Mouse (Mus musculus) myocyte (in vitro differentiated cells): ENCODE results near the gene Mbnl1. TPM values are rescaled to one million over a fixed set of nuclear protein-coding genes. Genes with fewer than 3 reads are reported as not detected.

Experiments
- H3K27me3 ChIP-seq: one replicate; pipeline ENCODE4 v1.6.1; 2011; ENCODE audit not compliant: control insufficient read depth, insufficient read depth, insufficient read length
- H3K36me3 ChIP-seq: one replicate; pipeline ENCODE4 v1.6.1; 2011; ENCODE audit not compliant: control insufficient read depth, insufficient read depth
- H3K4me2 ChIP-seq: one replicate; pipeline ENCODE4 v1.6.1; 2011; ENCODE audit warnings: low read depth, control low read depth
- H3K4me3 ChIP-seq: one replicate; pipeline ENCODE4 v1.5.1; 2011; ENCODE audit warnings: mild to moderate bottlenecking, control low read depth, moderate library complexity
- H3K79me2 ChIP-seq: one replicate; pipeline ENCODE4 v1.6.1; 2011; ENCODE audit not compliant: control insufficient read depth, insufficient read depth
- H3ac ChIP-seq: one replicate; pipeline ENCODE4 v1.6.1; 2011; ENCODE audit not compliant: control insufficient read depth, insufficient read length
- CEBPB ChIP-seq: IDR thresholded peaks from 2 replicates; pipeline ENCODE4 v1.6.1; 2011; ENCODE audit warnings: mild to moderate bottlenecking, moderate library complexity; ENCODE audit not compliant: poor library complexity, insufficient read depth, severe bottlenecking
- E2F4 ChIP-seq: IDR thresholded peaks from one replicate; pipeline ENCODE4 v1.6.1; 2011; ENCODE audit warnings: mild to moderate bottlenecking, control low read depth, moderate library complexity; ENCODE audit not compliant: insufficient read depth
- MAX ChIP-seq: IDR thresholded peaks from one replicate; pipeline ENCODE4 v1.6.1; 2011; ENCODE audit warnings: low read depth, mild to moderate bottlenecking, control low read depth
- MYOD1 ChIP-seq, 3 experiments: IDR thresholded peaks; one replicate each; pipeline ENCODE4 v1.6.1; 2011; ENCODE audit warnings: control low read depth in 2 of 3, low read depth in 2 of 3, mild to moderate bottlenecking in 2 of 3, moderate library complexity in 1 of 3; ENCODE audit not compliant: insufficient read length in 2 of 3, control insufficient read depth in 1 of 3
- MYOG ChIP-seq, 3 experiments: IDR thresholded peaks; one replicate each; pipeline ENCODE4 v1.6.1; 2011; ENCODE audit warnings: control low read depth in 2 of 3, low read depth in 2 of 3, mild to moderate bottlenecking in 2 of 3; ENCODE audit not compliant: insufficient read length in 2 of 3, control insufficient read depth in 1 of 3, insufficient read depth in 1 of 3
- POLR2A ChIP-seq: IDR thresholded peaks from one replicate; pipeline ENCODE4 v1.6.1; 2011; ENCODE audit warnings: low read depth, mild to moderate bottlenecking, control low read depth, moderate library complexity; ENCODE audit not compliant: insufficient read length
- POLR2AphosphoS2 ChIP-seq: IDR thresholded peaks from one replicate; pipeline ENCODE4 v1.6.1; 2011; ENCODE audit warnings: low read depth, control low read depth; ENCODE audit not compliant: insufficient read length
- REST ChIP-seq: IDR thresholded peaks from one replicate; pipeline ENCODE4 v1.6.1; 2011; ENCODE audit warnings: mild to moderate bottlenecking, control low read depth, moderate library complexity; ENCODE audit not compliant: insufficient read depth, insufficient read length
- SRF ChIP-seq: IDR thresholded peaks from one replicate; pipeline ENCODE4 v1.6.1; 2011; ENCODE audit warnings: low read depth; ENCODE audit not compliant: control insufficient read depth, insufficient read length
- TCF12 ChIP-seq: IDR thresholded peaks from one replicate; pipeline ENCODE4 v1.6.1; 2011; ENCODE audit warnings: mild to moderate bottlenecking, control low read depth; ENCODE audit not compliant: poor library complexity, insufficient read depth, severe bottlenecking
- TCF3 ChIP-seq: IDR thresholded peaks from one replicate; pipeline ENCODE4 v1.6.1; 2011; ENCODE audit warnings: low read depth, control low read depth; ENCODE audit not compliant: insufficient read length
- USF1 ChIP-seq: IDR thresholded peaks from one replicate; pipeline ENCODE4 v1.6.1; 2011; ENCODE audit warnings: low read depth, mild to moderate bottlenecking, control low read depth, moderate library complexity
- polyA plus RNA-seq: library from polyadenylated mRNA; unstranded; fragments of >200 nt; fragmentation: generic; extraction: Trizol; gene quantifications from one replicate; pipeline ENCODE4 v1.2.1, GENCODE M21; 2012; ENCODE audit warnings: missing spikeins

Gene Mbnl1
- polyA plus RNA-seq, 1 experiment, result 24.7 TPM

DNA sequence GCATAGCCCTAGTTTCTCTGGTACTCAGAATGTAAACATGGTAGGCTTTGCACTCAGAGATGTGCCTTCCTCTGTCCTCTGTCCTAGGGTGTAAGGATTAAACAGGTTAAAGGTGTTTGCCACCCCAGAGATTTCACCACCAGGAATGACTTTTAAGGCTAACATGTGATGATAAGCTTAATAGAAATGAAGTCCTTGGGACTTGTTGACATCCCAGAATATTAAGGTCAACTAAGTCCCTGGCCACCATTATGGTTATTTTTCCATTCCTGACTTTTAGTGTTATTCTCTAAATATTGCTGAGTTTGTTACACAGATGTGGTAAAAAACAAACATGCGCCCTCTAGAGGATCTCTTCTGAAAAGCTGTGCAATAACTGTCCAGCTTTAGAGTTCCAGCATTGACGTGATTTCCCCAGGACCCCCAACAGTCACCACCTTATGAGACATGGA is 136.3 kb downstream of the Mbnl1 start:
- Histone ChIP-seq H3ac (no peak overlapping the region), H3K79me2 (peaks cover 77% of the 10 kb centered on the region), H3K4me3 (no peak overlapping the region), H3K27me3 (no peaks in the 10 kb centered on the region), H3K4me2 (no peak overlapping the region), H3K36me3 (peaks cover 14% of the 10 kb centered on the region)
- no peak for TF ChIP-seq SRF
- TF ChIP-seq MYOD1 (IDR thresholded peaks at IDR 0.05; ENCODE audit: control insufficient read depth in 1 of 3, insufficient read length in 2 of 3, low read depth in 2 of 3), result no peak
- no peak for TF ChIP-seq MYOG (IDR thresholded peaks at IDR 0.05; ENCODE audit: control insufficient read depth in 1 of 3, insufficient read depth in 1 of 3, insufficient read length in 2 of 3, low read depth in 2 of 3)
- no peak for TF ChIP-seq CEBPB
- no peak for TF ChIP-seq TCF3
- TF ChIP-seq MAX, result no peak
- no peak for TF ChIP-seq POLR2A

DNA sequence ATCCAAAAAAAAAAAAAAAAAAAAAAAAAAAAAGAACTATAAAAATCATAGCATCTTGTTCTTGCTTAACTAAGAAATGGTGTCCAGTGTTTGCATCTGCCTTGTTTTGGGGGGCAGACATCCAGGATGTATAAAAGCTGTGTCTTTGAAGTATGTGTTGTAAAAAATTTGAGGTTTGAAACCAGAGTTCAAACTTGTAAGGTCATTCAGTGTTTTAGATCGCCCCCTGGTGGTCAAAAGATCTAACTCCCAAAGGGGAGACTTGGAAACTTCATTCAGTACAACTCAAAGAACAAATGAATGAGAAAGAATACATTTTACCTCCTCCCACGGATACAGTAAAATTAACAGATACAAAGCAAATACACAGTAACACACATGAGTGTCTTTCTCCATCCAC is 139.2 kb downstream of the Mbnl1 start:
- Histone ChIP-seq H3K79me2 (peaks cover 50% of the 10 kb centered on the region), H3K36me3 (peaks cover 7% of the 10 kb centered on the region), H3K4me3 (no peak overlapping the region), H3K4me2 (no peak overlapping the region), H3K27me3 (no peaks in the 10 kb centered on the region), H3ac (no peak overlapping the region)
- TF ChIP-seq TCF12 (no peak), TCF3 (no peak), USF1 (no peak), E2F4 (no peak)

DNA sequence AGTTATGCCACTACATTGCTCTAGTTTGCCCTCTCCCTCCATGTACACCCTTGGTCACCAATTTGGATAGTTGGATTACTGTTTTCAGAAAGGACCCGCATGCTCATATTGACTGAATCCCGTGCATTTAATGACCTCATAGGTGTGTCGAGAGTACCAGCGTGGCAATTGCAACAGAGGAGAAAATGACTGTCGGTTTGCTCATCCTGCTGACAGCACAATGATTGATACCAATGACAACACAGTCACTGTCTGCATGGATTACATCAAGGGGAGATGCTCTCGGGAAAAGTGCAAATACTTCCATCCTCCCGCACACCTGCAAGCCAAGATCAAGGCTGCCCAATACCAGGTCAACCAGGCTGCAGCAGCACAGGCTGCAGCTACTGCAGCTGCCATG is 140.5 kb downstream of the Mbnl1 start:
- TF ChIP-seq E2F4, result no peak
- no peak for TF ChIP-seq MAX
- TF ChIP-seq TCF3, result no peak
- TF ChIP-seq TCF12, result no peak
- no peak for TF ChIP-seq POLR2AphosphoS2
- TF ChIP-seq REST, result no peak
- no peak for TF ChIP-seq CEBPB
- no peak for TF ChIP-seq USF1
- TF ChIP-seq MYOG (IDR thresholded peaks at IDR 0.05; ENCODE audit: control insufficient read depth in 1 of 3, insufficient read depth in 1 of 3, insufficient read length in 2 of 3, low read depth in 2 of 3), result no peak
- TF ChIP-seq POLR2A, result no peak
- no peak for TF ChIP-seq SRF
- no peak for TF ChIP-seq MYOD1 (IDR thresholded peaks at IDR 0.05; ENCODE audit: control insufficient read depth in 1 of 3, insufficient read length in 2 of 3, low read depth in 2 of 3)

DNA sequence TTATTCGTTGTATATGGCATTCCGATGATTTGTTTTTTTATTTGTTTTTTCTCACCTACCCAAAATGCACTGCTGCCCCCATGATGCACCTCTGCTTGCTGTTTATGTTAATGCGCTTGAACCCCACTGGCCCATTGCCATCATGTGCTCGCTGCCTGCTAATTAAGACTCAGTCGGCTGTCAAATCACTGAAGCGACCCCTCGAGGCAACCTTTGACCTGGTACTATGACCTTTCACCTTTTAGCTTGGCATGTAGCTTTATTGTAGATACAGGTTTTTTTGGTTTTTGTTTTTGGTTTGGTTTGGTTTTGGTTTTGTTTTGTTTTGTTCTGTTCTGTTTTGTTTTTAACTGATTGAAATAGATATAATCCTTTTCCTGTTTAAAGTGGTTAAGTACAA is 141.9 kb downstream of the Mbnl1 start:
- Histone ChIP-seq H3K36me3 (peaks cover 7% of the 10 kb centered on the region), H3K27me3 (no peaks in the 10 kb centered on the region), H3K4me2 (no peak overlapping the region), H3K4me3 (no peak overlapping the region), H3K79me2 (peaks cover 38% of the 10 kb centered on the region), H3ac (no peak overlapping the region)
- no peak for TF ChIP-seq MYOG (IDR thresholded peaks at IDR 0.05; ENCODE audit: control insufficient read depth in 1 of 3, insufficient read depth in 1 of 3, insufficient read length in 2 of 3, low read depth in 2 of 3)
- TF ChIP-seq REST, result no peak
- no peak for TF ChIP-seq E2F4
- TF ChIP-seq POLR2AphosphoS2, result no peak
- TF ChIP-seq CEBPB, result no peak
- TF ChIP-seq MAX, result no peak
- TF ChIP-seq POLR2A, result no peak
- no peak for TF ChIP-seq TCF3
- no peak for TF ChIP-seq USF1
- no peak for TF ChIP-seq SRF
- TF ChIP-seq MYOD1 (IDR thresholded peaks at IDR 0.05; ENCODE audit: control insufficient read depth in 1 of 3, insufficient read length in 2 of 3, low read depth in 2 of 3), result no peak
- TF ChIP-seq TCF12, result no peak

More for the DNA sequence above, 140.5 kb downstream of the Mbnl1 start:
- Histone ChIP-seq H3K4me2 (no peak overlapping the region), H3K36me3 (peaks cover 7% of the 10 kb centered on the region), H3K4me3 (no peak overlapping the region), H3ac (no peak overlapping the region), H3K27me3 (no peaks in the 10 kb centered on the region), H3K79me2 (peaks cover 44% of the 10 kb centered on the region)

DNA sequence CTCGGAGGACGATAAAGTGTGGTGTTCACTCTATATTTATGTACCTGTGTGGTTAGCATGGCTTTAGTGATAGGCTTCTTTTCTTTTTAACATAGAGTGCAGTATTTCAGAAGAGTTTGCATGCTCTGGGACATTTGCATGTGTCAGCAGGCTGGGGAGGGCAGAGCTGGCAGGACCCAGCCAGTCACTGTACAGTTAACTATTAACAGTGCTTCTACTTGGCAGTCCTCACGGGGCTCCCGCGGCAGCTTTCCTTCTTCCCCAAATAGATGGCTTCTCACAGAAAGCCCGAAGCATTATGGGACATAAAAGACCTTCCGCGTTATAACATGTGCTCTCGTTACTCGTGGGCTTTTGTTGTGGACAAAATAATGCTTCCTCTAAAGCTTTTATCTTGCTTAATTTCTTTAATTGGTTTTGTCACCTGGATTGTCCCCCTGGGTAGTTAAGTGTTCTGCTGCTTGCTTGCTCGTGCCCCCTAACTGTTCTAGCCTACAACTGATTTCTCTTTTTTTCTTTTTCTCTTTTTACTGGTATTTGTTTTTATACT is 142.5 kb downstream of the Mbnl1 start:
- H3K4me3 ChIP-seq, result no peak overlapping the region

More for the DNA sequence above, 142.5 kb downstream of the Mbnl1 start:
- Histone ChIP-seq H3K36me3 (peaks cover 7% of the 10 kb centered on the region), H3K4me2 (no peak overlapping the region), H3ac (no peak overlapping the region), H3K27me3 (no peaks in the 10 kb centered on the region), H3K79me2 (peaks cover 32% of the 10 kb centered on the region)
- TF ChIP-seq SRF (no peak), USF1 (no peak), MAX (no peak), CEBPB (no peak), TCF12 (no peak), MYOG (IDR thresholded peaks at IDR 0.05; ENCODE audit: control insufficient read depth in 1 of 3, insufficient read depth in 1 of 3, insufficient read length in 2 of 3, low read depth in 2 of 3) (no peak), E2F4 (no peak), POLR2AphosphoS2 (no peak), MYOD1 (IDR thresholded peaks at IDR 0.05; ENCODE audit: control insufficient read depth in 1 of 3, insufficient read length in 2 of 3, low read depth in 2 of 3) (no peak), POLR2A (no peak), TCF3 (no peak), REST (no peak)
